Mouse (Mus musculus) gastrocnemius, postnatal 25 days (tissue): Measurements from ENCODE around the gene Gnaq. TPM values are rescaled to one million over a fixed set of nuclear protein-coding genes. Genes with fewer than 3 reads are reported as not detected.
A peak's percentile ranks its signal among the peaks of the same experiment; 100 is the strongest.

Experiments
- DNase-seq: peaks from one replicate; pipeline ENCODE4 v3.0.0; 2022
- long read RNA-seq, 2 experiments: library from polyadenylated mRNA; stranded (forward); transcript quantifications; one replicate each; pipeline ENCODE4 v2.0.0; 2021
- total RNA-seq, 2 experiments: library from RNA; stranded (reverse); gene quantifications; 1 replicate in 1 of 2; 2 replicates in 1 of 2; pipeline ENCODE4 v1.2.3; 2021

Gene Gnaq
- total RNA-seq = 10 to 100 TPM; 11.6 to 11.8 TPM
- long read RNA-seq, experiment 1, partial matches to known transcripts = 0 of 4 reads
- long read RNA-seq, experiment 1, other reads (novel, unspliced or antisense) = 4 of 4 reads
- long read RNA-seq, experiment 2, full-length matches to known transcripts = 2 of 6 reads
- long read RNA-seq, experiment 2, partial matches to known transcripts = 0 of 6 reads
- long read RNA-seq, experiment 2, other reads (novel, unspliced or antisense) = 4 of 6 reads

DNA sequence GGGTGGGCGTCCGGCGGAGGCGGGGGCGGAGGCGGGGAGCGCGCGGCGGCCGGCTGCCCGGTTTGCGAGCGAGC, at the start of gene Gnaq:
Gene Gnaq (plus strand): TSS at position 41 of the 74 bp plus-strand sequence.
- no peak for DNase-seq

DNA sequence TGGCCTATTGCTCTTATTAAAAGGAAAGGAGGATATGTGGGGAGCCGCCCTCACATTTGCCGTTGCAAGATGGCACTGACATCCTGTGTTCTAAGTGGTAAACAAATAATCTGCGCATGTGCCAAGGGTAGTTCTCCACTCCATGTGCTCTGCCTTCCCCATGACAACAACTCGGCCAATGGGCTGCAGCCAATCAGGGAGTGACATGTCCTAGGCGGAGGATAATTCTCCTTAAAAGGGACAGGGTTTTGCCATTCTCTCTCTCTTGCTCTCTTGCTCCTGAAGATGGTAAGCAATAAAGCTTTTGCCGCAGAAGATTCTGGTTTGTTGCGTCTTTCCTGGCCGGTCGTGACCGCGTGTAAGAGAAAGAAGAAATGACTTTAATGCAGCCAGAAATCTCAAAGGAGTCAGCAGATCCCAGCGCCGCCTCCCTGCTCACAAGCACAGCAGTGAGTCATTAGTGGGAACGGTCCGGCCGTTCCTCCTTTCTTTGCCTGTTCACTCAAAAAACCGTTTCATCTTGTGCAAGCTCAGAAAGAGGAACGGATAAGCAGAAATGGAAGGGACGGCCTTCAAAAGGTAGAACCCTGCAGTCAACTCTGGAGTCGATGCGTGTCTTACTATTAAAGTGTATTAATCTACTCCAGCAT, 48.5 kb upstream of the Gnaq start:
- peak; percentile 32 for DNase-seq

DNA sequence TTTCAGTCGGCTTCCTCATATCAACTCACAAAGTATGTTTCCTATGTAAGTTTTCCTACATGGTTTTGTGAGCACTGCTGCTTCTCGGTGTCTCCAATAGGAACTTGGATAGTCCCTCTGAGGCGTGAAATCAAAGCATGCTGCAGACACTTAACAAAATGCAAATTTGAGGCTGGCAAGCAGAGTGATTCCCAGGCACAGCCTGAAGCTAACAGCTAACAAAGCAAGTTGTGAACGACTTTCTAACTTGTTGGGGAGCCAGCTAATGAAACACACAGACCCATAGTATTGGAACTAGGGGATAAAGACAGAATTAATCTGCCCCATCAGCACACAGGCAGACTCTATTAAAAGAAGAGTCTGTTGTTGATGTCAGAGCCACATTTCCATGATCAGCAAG, 47.4 kb upstream of the Gnaq start:
- no peak for DNase-seq

DNA sequence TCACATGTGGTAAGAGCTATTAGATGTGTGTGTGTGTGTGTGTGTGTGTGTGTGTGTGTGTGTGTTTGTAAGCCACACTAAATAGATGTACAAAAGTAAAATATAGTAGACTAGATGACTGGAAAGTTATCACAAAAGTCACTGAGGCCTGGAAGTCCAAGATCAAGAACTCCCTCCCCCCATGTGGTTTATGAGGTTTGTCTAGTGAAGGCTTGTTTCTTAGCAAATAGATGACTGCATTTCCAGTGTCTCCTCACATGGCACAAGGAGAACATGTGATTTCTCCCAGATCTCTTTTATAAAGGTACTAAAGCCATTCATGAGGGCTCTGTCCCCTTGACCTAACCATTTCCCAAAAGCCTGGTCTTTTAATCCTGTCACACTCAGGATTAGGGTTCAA, 46.5 kb upstream of the Gnaq start:
- DNase-seq = no peak

DNA sequence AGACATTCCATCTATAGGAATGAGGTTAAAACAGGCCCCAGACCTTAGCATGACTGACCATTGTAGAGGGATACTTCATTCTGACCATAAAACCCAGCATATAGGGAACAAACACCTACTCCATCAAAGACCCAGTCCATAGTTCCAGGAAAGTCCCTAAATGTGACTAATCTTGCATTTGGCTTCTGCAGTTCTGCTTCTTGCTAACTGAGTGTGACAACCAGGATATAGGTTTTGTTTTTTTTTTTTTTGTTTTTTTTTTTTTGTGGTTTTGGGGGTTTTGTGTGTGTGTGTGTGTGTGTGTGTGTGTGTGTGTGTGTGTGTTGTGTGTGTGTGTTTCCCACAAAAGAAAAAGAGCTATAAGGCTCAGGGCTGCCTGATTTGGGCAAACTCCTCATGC, 46.0 kb upstream of the Gnaq start:
- no peak for DNase-seq

DNA sequence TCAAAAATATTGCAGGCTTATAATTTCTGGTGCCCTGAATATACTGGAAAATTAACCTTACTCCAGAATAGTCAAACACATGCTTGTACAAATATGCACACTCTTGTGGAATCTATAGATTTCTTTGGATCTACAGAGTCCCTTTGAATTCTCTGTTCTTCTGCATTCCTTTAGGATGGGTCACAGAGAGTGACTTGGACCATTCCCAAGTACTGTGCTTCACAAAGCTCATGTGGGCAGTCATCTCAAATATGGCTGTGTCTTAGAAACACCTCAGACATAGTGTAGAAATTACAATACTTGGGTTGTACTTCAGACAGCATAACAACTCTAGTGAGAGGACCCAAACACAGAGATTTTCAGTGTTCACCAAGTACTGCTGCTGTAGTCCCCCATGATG, 45.2 kb upstream of the Gnaq start:
- no peak for DNase-seq

DNA sequence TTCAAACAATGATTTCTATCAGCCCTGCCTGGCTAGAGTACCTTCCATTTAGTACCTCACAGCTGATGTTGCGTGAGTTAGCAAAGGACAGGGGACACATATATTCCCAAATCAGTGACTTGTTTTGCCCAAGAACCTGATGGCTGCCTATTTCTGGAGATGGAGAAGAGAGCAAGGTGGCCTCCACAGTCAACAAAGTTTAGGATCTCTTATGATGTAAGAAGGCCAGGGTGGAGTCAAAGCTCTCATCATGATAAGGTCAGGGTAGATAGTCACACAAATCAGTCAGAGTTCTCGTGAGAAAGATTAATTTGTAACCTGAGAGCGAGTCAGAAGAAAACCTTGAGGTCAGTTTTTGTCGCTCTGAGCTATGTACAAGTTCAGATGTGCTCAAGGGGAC, 39.0 kb upstream of the Gnaq start:
- DNase-seq = no peak

DNA sequence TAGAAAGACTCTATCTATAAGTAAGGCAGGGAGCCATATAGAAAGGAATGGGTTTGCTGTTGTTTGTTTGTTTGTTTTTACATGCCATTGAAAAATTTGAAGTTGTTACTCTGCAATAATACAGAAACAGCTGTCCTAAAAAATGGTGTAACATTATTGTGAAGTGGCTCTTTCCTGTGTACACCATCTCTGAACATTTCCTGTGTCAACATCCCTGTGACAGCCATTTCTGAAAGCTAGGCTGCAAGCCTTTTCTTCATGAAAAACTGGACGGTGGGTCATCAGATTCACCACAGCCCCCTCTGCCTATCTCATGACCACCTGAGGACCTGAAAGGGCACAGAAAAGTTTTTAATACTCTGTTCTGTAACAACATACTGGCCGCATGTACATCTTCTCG, 22.7 kb upstream of the Gnaq start:
- no peak for DNase-seq

DNA sequence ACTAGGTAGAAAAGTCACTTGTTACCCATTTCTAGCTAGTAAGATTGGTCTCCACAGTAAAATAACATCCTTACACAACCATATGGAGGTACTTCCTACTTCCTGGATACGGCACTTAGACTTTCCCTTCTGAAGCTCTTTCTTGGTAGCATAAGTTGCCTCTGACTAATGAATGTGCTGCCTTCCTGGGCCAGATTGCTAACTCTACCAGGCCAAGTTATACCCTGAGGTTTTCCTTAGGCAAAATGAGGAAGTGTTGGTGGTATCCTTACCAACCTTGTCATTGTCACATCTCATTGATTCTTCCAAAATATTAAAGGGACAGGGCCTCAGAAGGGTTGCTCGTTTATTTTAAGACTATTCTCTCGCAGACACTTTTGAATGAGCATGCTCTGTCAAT, 22.0 kb upstream of the Gnaq start:
- no peak for DNase-seq

DNA sequence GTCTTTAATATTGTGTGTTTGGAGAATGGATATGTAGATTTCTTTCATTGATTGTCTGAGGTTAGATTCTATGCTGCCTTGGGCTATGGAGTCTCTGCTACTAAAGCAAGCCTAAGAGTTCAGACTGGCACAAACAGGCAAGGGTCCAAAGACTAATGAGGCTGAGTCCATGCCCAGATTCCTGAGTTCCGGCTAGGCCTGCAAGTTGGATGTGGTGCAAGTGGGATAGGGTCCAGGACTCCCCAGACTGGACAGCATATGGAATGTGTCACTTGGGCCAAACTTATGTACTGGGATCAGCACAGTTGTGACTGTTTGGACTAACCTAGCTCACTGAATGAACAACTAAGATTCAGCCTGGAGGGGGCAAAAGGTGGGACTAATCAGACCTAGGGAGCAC, 19.3 kb upstream of the Gnaq start:
- DNase-seq = peak; percentile 20

DNA sequence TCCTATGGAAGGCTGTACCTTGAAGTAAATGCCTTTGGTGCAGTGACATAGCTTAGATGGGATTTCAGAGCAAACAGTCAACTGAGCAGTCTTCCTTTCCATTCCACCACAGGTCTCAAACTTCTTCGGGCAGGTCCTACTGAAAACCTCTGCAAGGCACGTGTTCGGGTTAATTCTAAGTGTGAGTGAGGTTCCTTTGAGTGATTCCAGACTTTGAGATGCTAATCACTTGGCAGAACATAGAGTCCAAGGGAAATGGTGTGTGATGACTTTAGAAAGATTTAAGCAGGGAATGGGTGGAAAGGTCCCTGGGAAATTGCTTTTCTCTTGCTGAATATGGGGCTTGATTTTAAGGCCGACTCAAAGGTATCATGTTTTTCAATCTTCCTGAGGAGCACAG, 14.2 kb upstream of the Gnaq start:
- DNase-seq = no peak

DNA sequence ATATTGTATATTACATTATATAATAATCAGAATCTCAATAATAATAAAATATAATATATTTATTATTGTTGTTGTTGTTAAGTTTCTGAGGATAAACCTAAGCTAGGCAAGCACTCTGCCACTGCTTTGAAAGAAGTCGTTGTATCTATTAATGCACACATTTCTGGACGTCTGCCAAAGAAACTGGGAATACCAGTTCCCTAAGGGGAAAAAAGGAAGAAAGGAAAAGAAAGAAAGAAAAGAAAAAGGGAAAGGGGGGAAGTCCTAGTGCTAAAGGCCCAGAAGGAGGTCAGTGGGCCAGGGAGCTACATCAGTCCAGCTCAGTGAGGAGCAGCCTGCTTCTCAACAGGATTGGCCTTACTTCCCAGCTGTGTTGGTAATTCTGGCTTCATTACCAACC, 11.3 kb upstream of the Gnaq start:
- no peak for DNase-seq

DNA sequence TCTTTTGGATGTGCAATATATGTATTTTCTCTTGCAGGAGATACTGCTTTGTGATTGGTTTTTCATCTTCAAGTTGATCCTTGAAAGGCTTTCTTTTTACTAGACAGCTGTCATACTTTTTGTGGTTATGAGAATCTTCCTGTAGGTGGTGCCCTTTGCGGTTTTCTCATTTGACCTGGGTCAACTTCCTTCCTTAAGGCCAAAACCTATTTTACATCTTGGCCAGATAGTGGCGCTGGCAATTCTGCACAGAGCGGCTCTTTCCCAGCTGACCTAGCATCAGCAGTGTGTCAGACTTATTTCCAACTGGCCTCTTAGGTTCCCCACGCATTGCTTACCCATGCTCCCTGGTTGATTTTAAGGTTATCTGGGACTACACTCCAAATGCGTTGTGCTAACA, 3.9 kb upstream of the Gnaq start:
- peak; percentile 23 for DNase-seq

DNA sequence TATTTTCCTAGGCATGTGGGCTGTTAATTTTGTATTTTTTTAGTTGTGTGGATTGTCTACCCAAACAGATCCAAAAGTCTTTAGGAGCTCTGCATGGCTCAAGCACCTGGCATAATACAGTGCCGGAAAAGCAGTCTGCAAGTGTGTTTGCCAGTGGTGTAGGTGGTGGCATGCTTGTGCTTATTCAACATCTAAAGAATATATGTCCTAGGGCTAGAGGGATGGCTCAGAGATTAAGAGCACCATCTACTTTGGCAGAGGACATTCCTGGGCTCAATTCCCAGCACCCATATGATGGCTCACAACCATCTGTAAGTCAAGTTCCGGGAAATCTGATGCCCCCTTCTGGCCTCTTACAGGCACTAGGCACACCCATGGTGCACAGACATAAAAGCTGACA, 3.5 kb upstream of the Gnaq start:
- no peak for DNase-seq

DNA sequence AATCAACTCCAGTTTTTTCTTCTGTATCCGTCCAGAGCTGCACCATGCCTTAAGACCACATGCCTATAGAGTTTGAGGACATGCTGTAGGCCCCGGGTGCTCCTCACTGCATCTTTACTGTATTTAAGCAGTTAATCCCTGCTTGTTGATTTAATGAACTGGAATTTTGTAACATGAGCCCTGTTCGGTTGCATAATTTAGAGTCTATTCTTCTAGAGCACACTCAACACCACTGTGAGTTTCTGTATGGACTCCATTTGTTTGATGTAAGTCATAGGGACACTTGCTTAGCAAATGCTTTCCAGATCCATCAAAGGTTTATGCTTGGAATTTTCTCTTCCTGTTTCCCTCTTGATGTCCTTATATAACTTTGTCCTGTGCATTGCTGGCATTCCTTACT, 2.2 kb upstream of the Gnaq start:
- no peak for DNase-seq

DNA sequence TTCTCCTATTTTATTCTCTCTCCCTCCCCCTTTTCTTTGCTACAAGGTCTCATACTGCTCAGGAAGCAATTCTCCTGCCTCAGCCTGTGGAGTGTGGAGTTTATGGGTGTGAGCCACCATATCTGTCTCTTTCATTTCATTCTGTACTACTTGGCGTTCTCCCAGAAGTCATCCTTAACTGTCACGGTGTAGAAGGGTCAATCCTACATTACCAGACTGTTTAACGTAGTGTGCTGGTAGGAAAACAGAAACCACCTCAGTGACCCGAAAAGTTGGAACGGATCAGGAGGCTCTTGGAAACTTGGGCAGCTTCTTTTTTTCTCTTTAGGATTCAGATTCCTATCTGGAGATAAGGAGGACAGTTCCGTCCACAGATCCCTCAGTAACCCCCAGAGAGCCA, 800 bp upstream of the Gnaq start:
- DNase-seq = no peak

DNA sequence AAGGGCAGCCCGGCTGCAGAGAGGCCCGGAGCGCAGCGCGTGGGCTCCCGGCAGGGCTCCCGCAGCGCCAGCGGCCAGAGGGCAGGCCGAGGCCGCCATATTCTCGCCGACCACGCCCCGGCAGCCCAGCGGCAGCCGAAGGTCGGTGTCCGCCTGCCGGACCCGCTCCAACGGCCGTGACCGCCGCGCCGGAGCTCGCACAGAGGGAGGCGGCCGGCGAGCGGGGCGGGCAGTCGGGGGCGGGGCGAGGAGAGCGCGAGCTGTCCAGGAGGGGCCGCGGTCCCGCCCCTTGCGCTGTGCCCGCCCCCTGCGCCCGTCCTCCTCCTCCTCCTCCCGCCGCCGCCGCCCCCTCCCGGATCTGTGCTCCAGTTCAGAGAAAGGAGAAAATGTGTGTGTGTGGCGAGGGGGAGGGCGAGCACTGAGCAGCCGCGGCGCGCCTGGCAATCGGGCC, 266 bp upstream of the Gnaq start:
- DNase-seq = peak; percentile 96

DNA sequence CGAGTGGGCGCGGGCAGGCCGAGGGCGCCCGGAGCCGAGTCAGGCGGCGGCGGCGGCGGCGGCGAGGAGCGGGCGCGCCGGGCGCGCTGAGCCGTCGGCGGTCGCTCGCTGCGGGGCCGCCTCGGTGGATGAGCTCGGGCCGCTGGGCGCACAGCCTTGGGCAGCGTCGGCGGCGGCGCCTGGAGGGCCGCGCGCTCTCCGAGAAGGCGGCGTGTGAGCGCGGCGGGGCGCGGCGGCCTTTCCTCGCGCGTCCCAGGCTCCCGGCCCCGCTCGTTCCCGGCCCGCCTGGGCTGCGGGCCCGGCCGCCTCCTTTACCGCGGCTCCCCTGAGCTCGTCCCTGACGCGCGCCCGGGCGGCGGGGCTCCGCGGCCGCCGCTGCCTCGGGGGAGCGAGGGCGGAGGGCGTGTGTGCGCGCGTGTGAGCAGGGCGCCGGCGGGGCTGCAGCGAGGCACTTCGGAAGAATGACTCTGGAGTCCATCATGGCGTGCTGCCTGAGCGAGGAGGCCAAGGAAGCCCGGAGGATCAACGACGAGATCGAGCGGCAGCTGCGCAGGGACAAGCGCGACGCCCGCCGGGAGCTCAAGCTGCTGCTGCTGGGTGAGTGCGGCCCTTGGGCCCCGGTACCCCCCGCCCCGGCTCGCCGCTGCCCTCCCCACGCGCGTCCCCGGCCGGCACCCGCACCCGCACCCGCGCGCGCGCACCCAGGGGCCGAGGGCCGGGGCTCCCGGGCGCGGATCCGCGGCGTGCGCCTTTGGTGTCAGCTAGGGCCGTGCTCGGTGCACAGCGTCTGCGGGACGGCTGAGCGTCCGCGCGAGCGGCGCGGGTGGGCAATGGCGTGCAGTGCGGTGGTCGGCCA, 462 bp downstream of the Gnaq start:
- peak; percentile 61 for DNase-seq

DNA sequence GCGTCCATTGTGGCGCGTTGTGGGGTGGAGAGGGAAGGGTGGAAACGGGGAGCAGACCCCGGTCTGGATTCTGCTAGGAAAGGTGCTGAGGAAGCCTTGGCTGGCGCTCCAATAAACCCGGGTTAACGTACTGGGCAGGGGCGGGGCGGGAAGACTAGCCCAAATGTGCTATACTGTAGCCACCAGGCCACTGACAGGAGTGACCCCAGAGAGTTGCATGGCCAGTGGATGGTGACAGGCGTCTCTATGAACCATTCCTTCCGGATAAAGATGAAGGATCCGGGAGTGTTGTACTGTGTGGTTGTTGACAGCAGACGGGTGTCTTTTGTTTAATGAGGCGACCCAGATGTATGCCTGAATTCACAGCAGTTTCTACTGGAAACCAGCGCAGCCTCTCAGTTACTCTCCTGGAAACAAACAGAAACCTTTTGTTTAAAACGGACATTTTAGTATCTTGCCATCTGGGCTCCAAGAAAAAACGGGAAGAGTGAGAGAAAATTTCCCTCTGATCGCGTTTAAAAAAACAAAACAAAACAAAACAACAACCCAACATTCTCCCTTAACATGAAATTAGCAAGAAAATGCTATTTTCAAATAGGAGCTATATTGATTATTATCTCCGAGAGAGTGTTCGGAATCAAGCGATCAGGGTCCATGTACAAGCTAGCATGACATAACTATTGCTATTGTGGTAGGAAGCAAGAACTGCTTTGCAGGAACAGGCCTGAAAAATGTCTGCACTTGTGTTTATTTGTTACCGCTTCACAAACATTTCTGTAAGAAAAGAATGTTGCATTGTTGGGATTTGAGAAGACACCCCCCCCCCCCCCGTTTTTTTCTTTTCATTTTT, 1.3 kb downstream of the Gnaq start:
- no peak for DNase-seq

DNA sequence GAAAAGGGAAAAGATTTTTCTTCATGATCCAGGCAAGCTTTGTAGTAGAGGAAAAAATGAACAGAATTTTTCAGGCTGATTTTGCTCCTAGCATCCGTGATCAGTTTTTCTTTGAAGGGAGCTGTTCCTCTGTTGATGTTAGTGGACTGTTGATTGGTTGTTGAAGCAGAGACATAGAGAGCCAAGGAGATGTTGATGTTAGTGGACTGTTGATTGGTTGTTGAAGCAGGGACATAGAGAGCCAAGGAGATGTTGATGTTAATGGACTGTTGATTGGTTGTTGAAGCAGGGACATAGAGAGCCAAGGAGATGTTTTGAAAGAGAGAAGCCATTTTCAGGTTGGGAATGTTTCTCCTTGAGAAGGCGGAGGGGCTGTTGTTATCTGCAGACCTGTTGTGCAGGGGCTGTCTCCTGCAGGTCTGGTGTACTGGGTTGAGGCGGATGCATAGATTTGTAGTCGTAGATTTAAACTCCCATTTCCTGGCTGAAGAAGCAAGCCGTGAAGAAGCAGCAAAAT, 5.5 kb downstream of the Gnaq start:
- DNase-seq = no peak

DNA sequence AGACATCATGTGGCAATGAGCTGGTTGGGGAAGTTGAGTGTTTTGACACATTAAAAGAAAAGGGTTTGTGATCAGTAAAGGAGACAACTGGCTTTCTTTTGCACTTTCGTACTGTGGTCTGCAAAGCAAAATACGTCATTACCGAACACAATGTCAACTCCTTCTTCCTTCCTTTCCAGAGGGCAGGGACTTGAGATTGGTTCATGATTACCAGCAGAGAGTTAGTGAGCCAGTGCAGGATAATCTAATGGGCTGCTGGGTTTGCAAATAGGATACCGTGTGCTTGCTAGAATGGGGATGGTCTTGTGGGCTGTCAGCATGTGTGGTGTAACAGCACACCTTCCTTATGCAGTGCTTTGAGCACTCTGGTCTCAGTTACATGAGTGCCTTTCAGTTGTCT, 8.1 kb downstream of the Gnaq start:
- no peak for DNase-seq

DNA sequence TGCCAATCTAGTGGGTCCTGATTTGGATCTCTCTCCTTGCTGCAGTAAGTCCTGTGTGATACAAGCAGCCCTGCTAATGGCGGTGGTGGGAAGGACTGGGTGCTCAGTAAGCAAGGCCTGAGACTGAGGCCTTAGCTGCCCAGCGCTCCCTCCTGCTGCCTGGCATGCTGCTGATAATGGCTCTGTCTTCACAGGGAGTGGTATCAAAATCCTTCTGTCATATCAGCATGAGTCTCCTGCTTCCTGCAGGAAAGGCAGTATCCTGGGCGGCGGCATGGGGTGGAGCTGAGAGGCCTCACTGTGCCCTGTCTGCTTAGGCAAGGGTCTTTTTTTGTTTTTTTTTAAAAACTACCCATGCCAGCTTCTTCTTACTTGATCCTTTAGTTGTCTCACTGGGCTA, 9.2 kb downstream of the Gnaq start:
- DNase-seq = no peak

DNA sequence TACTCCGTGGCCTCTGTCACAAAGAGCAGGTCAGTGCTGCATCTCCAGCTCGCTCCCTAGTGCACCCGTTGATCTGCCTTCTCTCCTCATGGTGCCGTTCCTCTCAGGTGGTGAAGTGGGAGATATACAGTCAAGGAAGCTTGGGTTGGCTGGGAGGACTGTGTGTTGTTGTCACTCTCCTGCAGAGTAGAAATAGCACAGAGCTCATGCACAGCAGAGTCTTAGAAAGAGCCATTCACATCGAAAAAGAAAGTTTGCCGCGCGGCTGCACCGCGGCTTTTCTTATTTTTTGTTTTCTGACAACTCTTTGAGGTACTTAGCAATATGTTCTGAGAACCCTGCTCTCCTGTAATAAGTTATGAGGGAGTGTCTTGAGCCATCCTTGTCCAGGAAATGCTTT, 10.4 kb downstream of the Gnaq start:
- no peak for DNase-seq
